Mouse (Mus musculus): ENCODE measurements around the gene Mrps7.

GRCm38 (mm10) chr11:115586403-115586802 lies 17.3 kb upstream of the Mrps7 start:
- TF ChIP-seq CTCF (IDR thresholded peaks at IDR 0.05 in 2 of 3, conservative IDR thresholded peaks at IDR 0.05 in 1 of 3; ENCODE audit: control insufficient read depth in 1 of 3, insufficient read depth in 1 of 3, low read depth in 2 of 3, low read length in 3 of 3, poor library complexity in 1 of 3, severe bottlenecking in 1 of 3) (no peak), POLR2A (IDR thresholded peaks at IDR 0.05; ENCODE audit: control insufficient read depth in 1 of 2, insufficient read depth in 1 of 2, low read depth in 1 of 2, low read length in 2 of 2, poor library complexity in 1 of 2) (no peak), MAFK (IDR thresholded peaks at IDR 0.05; ENCODE audit: borderline replicate concordance, low read depth, low read length) (no peak), HCFC1 (IDR thresholded peaks at IDR 0.05; ENCODE audit: low read depth, low read length) (no peak), CHD2 (IDR thresholded peaks at IDR 0.05; ENCODE audit: low read length) (no peak), MAZ (IDR thresholded peaks at IDR 0.05; ENCODE audit: low read depth, low read length) (no peak), ZNF384 (IDR thresholded peaks at IDR 0.05; ENCODE audit: low read depth, low read length) (no peak), MXI1 (IDR thresholded peaks at IDR 0.05; ENCODE audit: low read depth, low read length) (no peak), POLR2AphosphoS2 (IDR thresholded peaks at IDR 0.05; ENCODE audit: low read length) (no peak), EP300 (IDR thresholded peaks at IDR 0.05; ENCODE audit: low read depth in 1 of 2, low read length in 2 of 2) (no peak)

Data from MEL (cell line).